Mouse (Mus musculus): ENCODE measurements around the gene Fcho2. TPM values are rescaled to one million over a fixed set of nuclear protein-coding genes. Genes with fewer than 3 reads are reported as not detected.

Fcho2 gene
- polyA plus RNA-seq, 1 experiment: 98.5 TPM

- no peak overlapping the region for H3K27ac ChIP-seq (ENCODE audit: insufficient read depth, low read length)
- H3K9me3 ChIP-seq (replicated peaks; ENCODE audit: control insufficient read depth, insufficient read depth, low read length, poor library complexity, severe bottlenecking): no peaks in the 10 kb centered on the region
- peaks cover 3% of the 10 kb centered on the region for H3K36me3 ChIP-seq (ENCODE audit: control insufficient read depth, insufficient read depth, low read length, poor library complexity, severe bottlenecking)
- TF ChIP-seq POLR2A (IDR thresholded peaks at IDR 0.05; ENCODE audit: insufficient read depth, low read length) (no peak), EP300 (IDR thresholded peaks at IDR 0.05; ENCODE audit: insufficient read depth, low read depth, low read length) (no peak), CTCF (IDR thresholded peaks at IDR 0.05; ENCODE audit: low read depth, low read length) (no peak)
- H3K4me1 ChIP-seq (ENCODE audit: control insufficient read depth, insufficient read depth, low read length): no peaks in the 10 kb centered on the region
- H3K27me3 ChIP-seq (ENCODE audit: control insufficient read depth, insufficient read depth, low read length, poor library complexity, severe bottlenecking): no peaks in the 10 kb centered on the region
- no peak overlapping the region for H3K9ac ChIP-seq (ENCODE audit: low read depth, poor library complexity, severe bottlenecking)
- no peak overlapping the region for H3K4me3 ChIP-seq (ENCODE audit: low read depth, low read length)
Observed at GRCm38 (mm10) chr13:98738213-98738612, 77.0 kb downstream of the Fcho2 start.

- peaks cover 12% of the 10 kb centered on the region for H3K36me3 ChIP-seq (ENCODE audit: control insufficient read depth, insufficient read depth, low read length, poor library complexity, severe bottlenecking)
- no peak overlapping the region for H3K27ac ChIP-seq (ENCODE audit: insufficient read depth, low read length)
- H3K4me3 ChIP-seq (ENCODE audit: low read depth, low read length): no peak overlapping the region
- no peaks in the 10 kb centered on the region for H3K9me3 ChIP-seq (replicated peaks; ENCODE audit: control insufficient read depth, insufficient read depth, low read length, poor library complexity, severe bottlenecking)
- H3K27me3 ChIP-seq (ENCODE audit: control insufficient read depth, insufficient read depth, low read length, poor library complexity, severe bottlenecking): no peaks in the 10 kb centered on the region
- TF ChIP-seq CTCF (IDR thresholded peaks at IDR 0.05; ENCODE audit: low read depth, low read length): no peak
- no peak for TF ChIP-seq POLR2A (IDR thresholded peaks at IDR 0.05; ENCODE audit: insufficient read depth, low read length)
- TF ChIP-seq EP300 (IDR thresholded peaks at IDR 0.05; ENCODE audit: insufficient read depth, low read depth, low read length): no peak
- H3K4me1 ChIP-seq (ENCODE audit: control insufficient read depth, insufficient read depth, low read length): no peaks in the 10 kb centered on the region
- no peak overlapping the region for H3K9ac ChIP-seq (ENCODE audit: low read depth, poor library complexity, severe bottlenecking)
Observed at GRCm38 (mm10) chr13:98733292-98733691, 82.0 kb downstream of the Fcho2 start.

- TF ChIP-seq EP300 (IDR thresholded peaks at IDR 0.05; ENCODE audit: insufficient read depth, low read depth, low read length) (no peak), POLR2A (IDR thresholded peaks at IDR 0.05; ENCODE audit: insufficient read depth, low read length) (no peak), CTCF (IDR thresholded peaks at IDR 0.05; ENCODE audit: low read depth, low read length) (no peak)
- no peaks in the 10 kb centered on the region for H3K27me3 ChIP-seq (ENCODE audit: control insufficient read depth, insufficient read depth, low read length, poor library complexity, severe bottlenecking)
- H3K9me3 ChIP-seq (replicated peaks; ENCODE audit: control insufficient read depth, insufficient read depth, low read length, poor library complexity, severe bottlenecking): no peaks in the 10 kb centered on the region
- H3K9ac ChIP-seq (ENCODE audit: low read depth, poor library complexity, severe bottlenecking): no peak overlapping the region
- H3K4me1 ChIP-seq (ENCODE audit: control insufficient read depth, insufficient read depth, low read length): no peaks in the 10 kb centered on the region
- H3K27ac ChIP-seq (ENCODE audit: insufficient read depth, low read length): no peak overlapping the region
- H3K36me3 ChIP-seq (ENCODE audit: control insufficient read depth, insufficient read depth, low read length, poor library complexity, severe bottlenecking): peaks cover 22% of the 10 kb centered on the region
- H3K4me3 ChIP-seq (ENCODE audit: low read depth, low read length): no peak overlapping the region
Observed at GRCm38 (mm10) chr13:98729271-98730062, 85.8 kb downstream of the Fcho2 start.

GRCm38 (mm10) chr13:98726494-98726893 is 88.8 kb downstream of the Fcho2 start:
- Histone ChIP-seq H3K27ac (ENCODE audit: insufficient read depth, low read length) (no peak overlapping the region), H3K9ac (ENCODE audit: low read depth, poor library complexity, severe bottlenecking) (no peak overlapping the region), H3K36me3 (ENCODE audit: control insufficient read depth, insufficient read depth, low read length, poor library complexity, severe bottlenecking) (peaks cover 12% of the 10 kb centered on the region), H3K4me3 (ENCODE audit: low read depth, low read length) (no peak overlapping the region), H3K27me3 (ENCODE audit: control insufficient read depth, insufficient read depth, low read length, poor library complexity, severe bottlenecking) (no peaks in the 10 kb centered on the region), H3K9me3 (replicated peaks; ENCODE audit: control insufficient read depth, insufficient read depth, low read length, poor library complexity, severe bottlenecking) (no peaks in the 10 kb centered on the region), H3K4me1 (ENCODE audit: control insufficient read depth, insufficient read depth, low read length) (no peaks in the 10 kb centered on the region)
- TF ChIP-seq CTCF (IDR thresholded peaks at IDR 0.05; ENCODE audit: low read depth, low read length): no peak
- no peak for TF ChIP-seq POLR2A (IDR thresholded peaks at IDR 0.05; ENCODE audit: insufficient read depth, low read length)
- TF ChIP-seq EP300 (IDR thresholded peaks at IDR 0.05; ENCODE audit: insufficient read depth, low read depth, low read length): no peak

GRCm38 (mm10) chr13:98723430-98723829 is 91.8 kb downstream of the Fcho2 start:
- Histone ChIP-seq H3K4me3 (ENCODE audit: low read depth, low read length) (no peak overlapping the region), H3K9ac (ENCODE audit: low read depth, poor library complexity, severe bottlenecking) (no peak overlapping the region), H3K27me3 (ENCODE audit: control insufficient read depth, insufficient read depth, low read length, poor library complexity, severe bottlenecking) (no peaks in the 10 kb centered on the region), H3K9me3 (replicated peaks; ENCODE audit: control insufficient read depth, insufficient read depth, low read length, poor library complexity, severe bottlenecking) (no peaks in the 10 kb centered on the region), H3K27ac (ENCODE audit: insufficient read depth, low read length) (no peak overlapping the region), H3K36me3 (ENCODE audit: control insufficient read depth, insufficient read depth, low read length, poor library complexity, severe bottlenecking) (peaks cover 9% of the 10 kb centered on the region), H3K4me1 (ENCODE audit: control insufficient read depth, insufficient read depth, low read length) (no peaks in the 10 kb centered on the region)
- TF ChIP-seq POLR2A (IDR thresholded peaks at IDR 0.05; ENCODE audit: insufficient read depth, low read length) (no peak), EP300 (IDR thresholded peaks at IDR 0.05; ENCODE audit: insufficient read depth, low read depth, low read length) (no peak), CTCF (IDR thresholded peaks at IDR 0.05; ENCODE audit: low read depth, low read length) (no peak)

GRCm38 (mm10) chr13:98722296-98722695 is 93.0 kb downstream of the Fcho2 start:
- no peaks in the 10 kb centered on the region for H3K27me3 ChIP-seq (ENCODE audit: control insufficient read depth, insufficient read depth, low read length, poor library complexity, severe bottlenecking)
- H3K9ac ChIP-seq (ENCODE audit: low read depth, poor library complexity, severe bottlenecking): no peak overlapping the region
- TF ChIP-seq POLR2A (IDR thresholded peaks at IDR 0.05; ENCODE audit: insufficient read depth, low read length) (no peak), CTCF (IDR thresholded peaks at IDR 0.05; ENCODE audit: low read depth, low read length) (no peak), EP300 (IDR thresholded peaks at IDR 0.05; ENCODE audit: insufficient read depth, low read depth, low read length) (no peak)
- peaks cover 9% of the 10 kb centered on the region for H3K36me3 ChIP-seq (ENCODE audit: control insufficient read depth, insufficient read depth, low read length, poor library complexity, severe bottlenecking)
- no peaks in the 10 kb centered on the region for H3K9me3 ChIP-seq (replicated peaks; ENCODE audit: control insufficient read depth, insufficient read depth, low read length, poor library complexity, severe bottlenecking)
- no peaks in the 10 kb centered on the region for H3K4me1 ChIP-seq (ENCODE audit: control insufficient read depth, insufficient read depth, low read length)
- no peak overlapping the region for H3K4me3 ChIP-seq (ENCODE audit: low read depth, low read length)
- no peak overlapping the region for H3K27ac ChIP-seq (ENCODE audit: insufficient read depth, low read length)

Measured in ES-Bruce4 (cell line).